Mouse (Mus musculus) cortical plate, adult 2 months (tissue): ENCODE results near the gene Tead1.

ENCODE experiments used
- CTCF ChIP-seq: fragments of 200-500 bp; IDR thresholded peaks from 2 replicates; pipeline ENCODE4 v1.5.1; 2011; ENCODE audit warnings: mild to moderate bottlenecking, control low read depth, low read length; ENCODE audit not compliant: insufficient read depth; ENCODE audit errors: extremely low read depth
- POLR2A ChIP-seq: fragments of 200-500 bp; IDR thresholded peaks from 2 replicates; pipeline ENCODE4 v1.6.1; 2011; ENCODE audit warnings: mild to moderate bottlenecking, low read length, control low read depth; ENCODE audit not compliant: insufficient read depth; ENCODE audit errors: extremely low read depth

GRCm38 (mm10) chr7:112781987-112782386 is 102.9 kb downstream of the Tead1 start:
- TF ChIP-seq CTCF (no peak), POLR2A (no peak)
